Mouse (Mus musculus) layer of hippocampus, postnatal 14 days (tissue): Measurements from ENCODE around the gene Cnot4. TPM values are rescaled to one million over a fixed set of nuclear protein-coding genes. Genes with fewer than 3 reads are reported as not detected.
"Not testable (repeated sequence)": the region's sequence is repeated elsewhere in the genome, so short reads cannot be mapped to it uniquely, and the experiment has no call there.

ENCODE experiments used
- DNase-seq, 2 experiments: peaks; one replicate each; pipeline ENCODE4 v3.0.0; 2021 to 2022; ENCODE audit warnings: low spot score in 2 of 2, mixed read lengths in 1 of 2
- long read RNA-seq, 2 experiments: library from polyadenylated mRNA; stranded (forward); transcript quantifications; one replicate each; pipeline ENCODE4 v2.0.0; 2021
- total RNA-seq, 2 experiments: library from RNA; stranded (reverse); gene quantifications; 2 replicates each; pipeline ENCODE4 v1.2.3; 2021

The Cnot4 gene
- 10 to 100 TPM; 39.0 to 43.3 TPM for total RNA-seq
- long read RNA-seq, experiment 1, partial matches to known transcripts = 2 of 16 reads
- long read RNA-seq, experiment 1, other reads (novel, unspliced or antisense) = 2 of 16 reads
- long read RNA-seq, experiment 2, transcript Cnot4-205 (1 exons, 2,800 nt) = major isoform, 5 of 22 reads
- long read RNA-seq, experiment 2, partial matches to known transcripts = 2 of 22 reads
- long read RNA-seq, experiment 2, other reads (novel, unspliced or antisense) = 4 of 22 reads

DNA sequence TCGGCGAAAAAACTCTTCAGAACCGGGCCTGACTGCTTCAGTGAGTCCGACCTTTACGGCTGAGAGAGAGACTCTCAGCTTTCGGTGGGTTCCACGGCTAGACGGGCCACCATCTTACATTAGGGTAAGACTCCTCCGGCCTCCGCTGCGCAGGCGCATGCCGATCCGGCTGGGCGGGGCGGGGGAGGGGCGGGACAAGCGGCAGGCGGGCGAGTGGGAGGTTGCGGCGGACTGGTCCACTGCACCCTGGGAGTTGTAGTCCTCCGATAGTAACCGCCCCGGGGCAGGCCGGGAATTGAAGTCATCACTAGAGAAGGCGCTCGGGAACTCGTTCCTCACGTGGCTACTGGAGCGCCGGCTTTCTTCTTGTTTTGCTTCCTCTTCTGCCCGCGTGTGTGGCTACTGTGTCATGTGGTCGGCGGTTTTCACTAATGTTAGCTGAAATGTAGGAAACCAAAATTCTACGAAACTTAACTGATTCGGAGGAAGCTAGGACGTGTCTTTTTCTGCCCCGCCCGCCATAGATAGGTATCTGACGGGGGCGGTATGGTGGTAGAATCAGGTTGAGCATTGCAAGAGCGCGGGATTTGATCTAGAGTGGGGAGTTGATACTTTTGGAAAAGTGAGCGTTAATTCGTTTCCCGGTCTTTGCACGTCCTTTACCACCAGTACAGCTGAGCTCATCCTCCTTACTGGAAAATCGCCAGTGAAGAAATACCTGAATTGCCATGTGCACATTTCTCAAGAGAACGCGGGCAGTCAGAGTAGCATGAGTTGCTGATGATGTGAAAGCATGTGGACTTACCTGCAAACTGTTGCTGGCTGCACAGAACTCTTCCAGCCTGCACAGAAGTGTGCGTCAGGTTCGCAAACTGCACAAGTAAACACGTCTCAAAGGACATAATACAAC, at the start of gene Cnot4:
Cnot4 (minus strand) TSS at position 146 of the 910 bp plus-strand sequence.
- peak; percentile 98 to 99 for DNase-seq

- not testable (repeated sequence) for DNase-seq
Observed at GRCm38 (mm10) chr6:35179299-35179698, 45.8 kb upstream of the Cnot4 start.

DNA sequence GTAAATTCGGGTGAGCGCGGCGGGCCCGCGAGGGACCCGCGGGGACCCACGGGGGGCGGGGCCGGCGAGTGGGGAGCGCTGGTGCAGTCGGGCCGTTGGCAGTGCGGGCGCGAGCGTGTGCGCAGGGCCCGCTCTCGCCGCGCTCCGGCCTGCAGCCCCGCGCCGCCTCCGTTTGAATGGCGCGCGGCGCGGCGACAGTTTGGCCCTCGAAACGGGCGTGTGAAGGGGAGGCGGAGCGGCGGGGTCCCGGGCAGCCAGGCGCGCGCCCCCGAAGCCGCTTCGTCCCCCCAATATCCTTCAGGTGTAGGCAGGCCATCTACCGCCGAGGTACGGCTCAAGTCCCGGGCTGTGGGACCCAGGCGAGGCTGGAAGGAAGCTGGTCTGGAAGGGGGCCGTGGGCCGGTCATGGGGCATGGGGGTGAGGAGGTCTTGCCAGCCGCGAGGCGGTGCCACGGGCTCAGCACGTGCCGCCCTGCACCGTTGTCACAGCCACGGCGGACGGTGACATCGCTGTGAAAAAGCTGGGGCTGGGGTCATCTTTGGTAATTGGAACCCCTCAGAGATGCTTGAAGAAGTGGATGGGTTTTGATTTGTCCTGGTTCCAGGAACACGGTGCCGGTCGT, 44.2 kb upstream of the Cnot4 start:
- DNase-seq = no peak

GRCm38 (mm10) chr6:35176979-35177649, 43.6 kb upstream of the Cnot4 start, which contains the start of gene Nup205:
Nup205 (plus strand) TSS chr6:35177421.
- DNase-seq = peak; percentile 81 to 93

DNA sequence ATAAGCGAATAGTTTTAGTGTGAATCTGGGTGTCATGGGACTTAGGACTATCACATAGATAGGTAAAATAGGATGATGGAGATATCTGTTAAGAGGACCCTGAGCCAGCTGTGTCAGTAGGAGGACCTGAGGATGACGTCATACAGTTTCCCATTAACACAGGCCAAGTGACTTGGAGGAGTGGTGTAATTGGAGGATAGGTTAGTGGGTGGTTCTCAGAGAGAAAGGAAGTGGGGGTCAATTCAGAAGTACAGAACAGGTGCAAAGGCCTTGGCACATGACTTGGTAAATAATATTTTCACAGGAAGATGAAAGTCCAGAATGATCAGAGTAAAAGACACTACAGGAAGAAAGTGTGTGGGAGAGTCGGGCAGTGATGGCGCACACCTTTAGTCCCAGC, 39.7 kb upstream of the Cnot4 start:
- DNase-seq = no peak

- not testable (repeated sequence) for DNase-seq
Observed at GRCm38 (mm10) chr6:35172028-35172427, 38.5 kb upstream of the Cnot4 start.

- DNase-seq = no peak
Observed at GRCm38 (mm10) chr6:35169250-35169649, 35.7 kb upstream of the Cnot4 start.

DNA sequence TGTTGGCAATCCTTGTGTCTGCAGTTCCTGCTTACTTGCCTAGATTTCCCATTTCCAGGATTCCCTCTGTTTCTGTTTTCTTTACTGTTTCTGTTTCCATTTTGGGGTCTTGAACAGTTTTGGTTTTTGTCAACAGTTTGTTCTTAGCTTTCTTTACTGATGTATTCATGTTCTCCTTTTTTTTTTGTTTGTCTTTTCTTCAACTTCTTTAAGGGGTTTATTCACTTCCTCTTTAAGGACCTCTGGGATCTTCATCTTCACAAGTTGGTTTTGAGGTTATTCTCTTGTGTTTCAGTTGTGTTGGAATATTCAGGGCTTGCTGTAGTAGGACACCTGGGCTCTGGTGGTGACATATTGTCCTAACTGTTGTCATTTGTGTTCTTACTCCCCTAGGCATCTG, 21.0 kb upstream of the Cnot4 start:
- no peak for DNase-seq

- no peak for DNase-seq
Observed at GRCm38 (mm10) chr6:35147726-35148422, 14.3 kb upstream of the Cnot4 start.

DNA sequence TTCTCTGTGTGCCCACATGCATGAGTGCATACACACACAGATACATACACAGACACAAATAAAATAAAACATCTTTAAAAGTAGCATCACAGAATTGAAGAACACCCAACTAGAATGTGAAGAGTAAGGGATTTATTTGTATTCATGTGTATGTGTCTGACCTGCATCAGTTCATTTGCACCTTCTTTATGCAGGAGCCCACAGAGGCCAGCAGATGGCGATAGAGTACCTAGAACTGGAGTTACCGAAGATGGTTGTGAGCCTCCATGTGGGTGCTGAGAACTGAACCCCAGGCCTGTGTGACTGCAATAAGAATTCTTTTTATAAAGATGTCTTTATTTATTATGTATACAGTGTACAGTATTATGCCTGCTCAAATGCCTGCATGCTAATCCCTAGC, 12.0 kb upstream of the Cnot4 start:
- DNase-seq = no peak

- DNase-seq = no peak
Observed at GRCm38 (mm10) chr6:35140351-35140750, 6.8 kb upstream of the Cnot4 start.

GRCm38 (mm10) chr6:35134844-35135243, 1.3 kb upstream of the Cnot4 start:
- no peak for DNase-seq

DNA sequence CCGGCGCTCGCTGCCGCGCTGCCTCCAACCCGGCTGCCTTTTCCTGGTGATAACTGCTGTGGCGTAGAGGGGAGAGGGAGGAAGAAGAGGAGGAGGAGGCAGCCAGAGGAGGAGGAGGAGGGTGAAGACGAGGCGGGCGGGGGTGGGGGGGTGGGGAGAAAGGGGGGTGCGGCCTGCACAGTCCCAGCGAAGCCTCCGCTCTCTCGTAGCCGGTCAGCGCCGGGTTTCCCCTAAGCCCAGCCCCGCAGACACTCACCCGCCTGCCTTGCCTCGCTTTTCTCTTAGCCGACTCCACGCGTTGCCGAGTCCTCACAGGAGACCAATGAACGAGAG, 312 bp downstream of the Cnot4 start:
- DNase-seq = no peak

DNA sequence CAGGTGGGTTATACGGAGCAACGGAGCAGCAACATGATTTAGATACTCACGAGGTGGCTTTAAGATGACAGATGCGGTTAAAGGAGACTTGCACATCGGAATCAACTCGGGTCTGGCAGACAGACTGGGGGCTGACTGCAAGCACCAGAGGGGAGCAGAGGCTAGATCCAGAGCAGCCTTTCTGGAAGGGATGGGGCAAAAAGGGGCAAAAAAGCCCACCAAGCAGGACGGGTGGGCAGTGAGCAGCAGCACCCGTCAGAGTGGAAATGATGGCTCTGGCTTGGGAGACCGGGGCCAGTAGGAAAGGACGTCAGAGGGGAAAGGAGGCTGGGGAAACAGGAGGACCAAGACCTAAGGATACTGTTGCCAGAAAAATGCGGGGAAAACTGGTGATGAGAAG, 718 bp downstream of the Cnot4 start:
- peak in 1 of 2 experiments; percentile 9 for DNase-seq

- no peak for DNase-seq
Observed at GRCm38 (mm10) chr6:35122488-35122887, 11.0 kb downstream of the Cnot4 start.

- DNase-seq = no peak
Observed at GRCm38 (mm10) chr6:35121925-35122324, 11.6 kb downstream of the Cnot4 start.

DNA sequence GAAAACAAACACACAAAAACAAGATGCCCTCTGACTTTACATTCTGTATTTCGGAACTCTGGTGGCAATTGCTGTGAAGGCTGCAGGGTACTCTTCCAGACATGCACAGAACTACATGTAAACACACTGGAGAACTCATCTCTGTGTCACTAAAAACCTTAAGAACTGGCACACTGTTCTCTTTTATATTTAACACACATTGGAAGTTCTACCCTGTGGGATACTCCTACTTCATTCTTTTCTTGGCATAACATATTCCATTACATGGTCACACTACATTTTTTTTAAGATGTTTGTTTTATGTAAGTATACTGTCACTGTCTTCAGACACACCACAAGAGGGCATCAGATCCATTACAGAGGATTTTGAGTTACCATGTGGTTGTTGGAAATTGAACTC, 31.1 kb downstream of the Cnot4 start:
- no peak for DNase-seq

DNA sequence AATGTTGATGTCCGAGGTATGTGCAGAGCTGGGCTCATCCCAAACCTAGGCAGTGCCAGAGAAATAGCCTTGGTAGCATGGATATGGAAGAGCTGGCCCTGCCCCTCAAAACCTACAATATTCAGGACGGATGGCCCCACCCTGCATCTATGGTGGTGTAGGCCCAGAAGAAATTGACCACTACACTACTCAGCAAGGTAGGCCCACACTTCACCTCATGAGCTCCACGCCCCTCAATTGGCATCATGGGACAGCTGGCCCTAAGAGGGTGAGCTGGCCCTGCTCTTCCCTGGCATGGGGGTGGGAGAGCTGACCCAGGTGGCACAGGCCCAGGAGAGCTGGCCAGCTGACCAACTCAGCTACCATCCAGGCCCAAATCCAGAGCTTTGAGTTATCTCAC, 48.6 kb downstream of the Cnot4 start:
- DNase-seq = no peak

- DNase-seq = no peak
Observed at GRCm38 (mm10) chr6:35075148-35075547, 58.4 kb downstream of the Cnot4 start.

DNA sequence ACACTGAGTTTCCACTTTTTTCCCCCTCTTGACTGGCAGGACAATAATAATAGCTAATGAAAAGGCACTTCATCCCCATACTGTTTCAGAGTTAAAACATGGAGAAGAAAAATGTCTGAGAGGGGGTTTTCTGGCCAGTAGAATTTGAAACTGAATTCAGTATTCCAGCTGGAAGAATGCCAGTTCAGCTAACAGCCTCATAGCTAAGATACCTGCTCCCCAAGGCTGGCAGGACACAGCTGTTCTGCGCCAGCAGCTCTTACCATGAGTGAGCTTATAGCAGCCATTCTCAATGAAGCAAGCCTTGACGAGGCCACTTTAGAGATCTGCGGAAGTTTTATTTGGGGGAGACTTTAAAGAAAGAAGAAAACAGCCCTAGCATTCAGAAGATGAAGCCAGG, 62.3 kb downstream of the Cnot4 start:
- DNase-seq = no peak

DNA sequence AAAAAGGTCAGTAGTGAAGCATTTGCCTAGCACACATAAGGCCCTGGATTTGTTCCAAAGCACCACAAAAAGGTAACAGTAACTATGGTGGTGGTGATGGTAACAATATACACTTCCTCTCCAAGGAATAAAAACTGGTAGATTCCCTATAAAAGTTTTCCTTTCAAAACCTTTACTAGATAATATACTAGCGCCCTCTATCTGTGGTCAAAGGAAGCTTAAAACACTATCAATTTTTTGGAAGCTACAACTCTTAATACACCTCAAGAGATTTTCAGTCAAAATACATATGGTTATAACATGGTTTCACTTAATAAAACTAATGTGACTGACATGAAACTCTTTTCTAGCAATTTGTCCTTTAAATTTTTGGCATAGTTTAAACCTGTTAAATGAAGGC, 71.1 kb downstream of the Cnot4 start:
- no peak for DNase-seq
